Mouse (Mus musculus): ENCODE results near the gene Hopx.

The Hopx gene

DNA sequence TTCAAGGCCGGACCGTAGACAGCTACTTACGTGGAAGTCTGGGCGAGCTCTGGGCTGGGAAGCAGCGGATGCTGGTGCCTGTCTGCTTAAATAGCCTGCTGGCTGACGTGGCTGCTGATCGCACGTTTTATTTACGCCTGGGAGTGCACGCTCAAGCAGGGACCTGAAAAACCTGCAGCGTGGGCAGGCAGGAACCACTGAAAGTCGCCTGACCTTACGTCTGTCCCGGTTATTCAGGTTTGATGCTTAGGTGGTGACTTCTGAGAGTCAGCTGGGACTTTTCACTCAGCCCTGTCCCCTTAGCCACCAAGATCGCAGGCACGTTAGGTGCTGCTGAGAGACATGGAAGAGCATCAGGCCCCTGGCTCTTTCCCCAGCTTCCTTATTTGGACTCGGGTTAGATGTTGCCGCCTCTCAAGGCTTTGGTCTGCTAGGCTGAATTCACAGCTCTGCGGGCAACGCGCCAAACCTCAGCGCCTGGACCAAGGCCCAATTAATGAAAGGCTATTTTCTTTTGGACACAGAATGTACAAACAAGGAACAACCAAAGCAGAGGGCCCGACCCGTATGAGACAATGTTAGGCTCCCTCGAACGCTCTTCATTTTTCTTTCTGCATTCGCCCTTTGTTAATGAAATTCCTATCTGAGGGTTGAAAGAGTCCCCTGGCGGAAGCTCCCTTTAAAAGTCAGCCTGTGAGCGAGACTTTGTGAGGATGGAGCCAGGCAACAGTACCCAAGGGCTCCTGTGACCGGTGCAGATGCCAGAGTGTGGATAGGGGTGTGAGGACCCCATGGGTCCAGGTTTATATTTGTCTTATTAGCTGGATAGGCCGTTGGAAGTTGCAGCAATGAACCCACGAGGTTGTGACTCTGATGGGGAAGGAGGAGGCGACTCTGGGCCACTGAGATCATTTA is at the start of gene Hopx:
TSS of gene Hopx (minus strand) at position 305 of the 915 bp plus-strand sequence.
- DNase-seq (ENCODE audit: low spot score in 2 of 2), result peak; percentile 26 to 71

GRCm38 (mm10) chr5:77163597-77163996 is 48.7 kb upstream of the Hopx start:
- DNase-seq (ENCODE audit: low spot score in 2 of 2), result no peak

DNA sequence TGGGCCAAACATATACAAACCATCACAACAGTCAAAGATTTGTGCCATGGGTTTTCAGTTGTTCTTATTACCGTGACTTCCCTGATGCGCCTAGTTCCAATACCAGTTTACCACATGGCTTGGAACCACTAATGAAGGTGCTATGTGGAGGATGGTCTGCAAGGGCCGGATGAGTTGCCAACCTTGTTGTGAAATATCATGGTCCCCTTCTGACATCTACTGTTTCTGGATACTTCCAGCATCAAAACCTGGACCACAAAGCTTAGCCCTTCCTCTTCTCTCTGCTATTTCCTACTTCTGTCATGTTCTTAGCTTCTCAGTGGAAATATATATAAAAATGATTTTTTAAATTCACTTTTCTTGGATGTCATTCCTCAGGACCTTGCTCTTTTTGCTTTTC is 47.6 kb upstream of the Hopx start:
- DNase-seq (ENCODE audit: low spot score in 2 of 2), result no peak

DNA sequence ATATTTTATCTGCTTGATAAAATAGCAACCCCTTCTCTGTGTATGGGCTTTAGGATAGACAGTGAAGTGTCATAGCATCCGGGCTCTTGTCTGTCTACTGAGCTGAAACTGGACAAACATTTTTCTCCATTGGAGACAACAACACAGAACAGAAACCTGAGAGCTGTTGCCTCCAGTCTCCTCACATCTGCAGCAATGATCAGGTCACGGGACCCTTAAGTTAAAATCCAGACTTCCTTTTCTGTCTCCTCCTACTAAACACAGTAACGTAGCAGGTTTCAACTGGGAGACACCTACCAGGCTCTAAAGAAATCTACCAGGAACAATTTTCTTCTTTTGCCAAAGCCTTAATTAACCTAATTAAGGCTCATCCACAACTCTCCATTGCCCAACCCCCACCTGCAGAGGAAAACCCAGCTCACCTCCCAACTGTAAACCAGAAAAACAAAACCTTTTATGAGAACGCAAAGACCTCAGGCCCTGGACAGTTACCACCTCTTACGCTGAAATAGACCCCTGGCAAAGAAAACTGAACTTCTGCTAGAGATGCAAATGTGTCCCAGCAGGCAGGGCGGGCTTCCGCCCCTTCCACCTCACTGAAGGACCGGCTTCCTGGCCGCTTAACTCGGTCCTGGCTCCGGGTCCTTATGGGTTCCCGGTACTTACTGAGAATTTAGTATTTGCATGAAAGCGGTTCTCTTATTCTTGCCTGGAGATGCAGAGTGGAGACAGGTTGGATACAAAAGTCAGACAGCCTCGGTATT is 43.0 kb upstream of the Hopx start:
- DNase-seq (ENCODE audit: low spot score in 2 of 2), result no peak

GRCm38 (mm10) chr5:77156938-77157337 is 42.0 kb upstream of the Hopx start:
- peak in 1 of 2 experiments; percentile 13 for DNase-seq (ENCODE audit: low spot score in 2 of 2)

DNA sequence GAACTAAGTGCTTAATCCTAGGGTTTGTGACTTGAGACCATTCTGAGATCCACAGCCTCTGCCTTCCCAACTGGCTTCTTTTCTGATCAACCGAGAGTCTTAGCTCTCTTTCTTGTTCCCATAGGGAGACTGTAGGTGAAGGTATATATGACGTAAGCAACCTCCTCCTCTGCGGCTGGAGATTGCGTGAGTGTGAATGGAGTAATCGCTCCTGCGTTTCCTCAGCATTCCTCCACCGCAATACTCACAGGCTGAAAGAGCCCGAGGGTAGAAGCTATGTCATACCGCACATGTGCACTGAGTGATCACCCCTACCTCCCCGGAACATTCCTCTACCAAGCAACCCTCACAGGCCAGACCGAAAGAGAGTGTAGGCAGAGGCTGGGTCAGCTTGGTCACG is 40.6 kb upstream of the Hopx start:
- DNase-seq (ENCODE audit: low spot score in 2 of 2), result no peak

GRCm38 (mm10) chr5:77154812-77155211 is 39.9 kb upstream of the Hopx start:
- no peak for DNase-seq (ENCODE audit: low spot score in 2 of 2)

GRCm38 (mm10) chr5:77151738-77152137 is 36.8 kb upstream of the Hopx start:
- DNase-seq (ENCODE audit: low spot score in 2 of 2), result no peak

DNA sequence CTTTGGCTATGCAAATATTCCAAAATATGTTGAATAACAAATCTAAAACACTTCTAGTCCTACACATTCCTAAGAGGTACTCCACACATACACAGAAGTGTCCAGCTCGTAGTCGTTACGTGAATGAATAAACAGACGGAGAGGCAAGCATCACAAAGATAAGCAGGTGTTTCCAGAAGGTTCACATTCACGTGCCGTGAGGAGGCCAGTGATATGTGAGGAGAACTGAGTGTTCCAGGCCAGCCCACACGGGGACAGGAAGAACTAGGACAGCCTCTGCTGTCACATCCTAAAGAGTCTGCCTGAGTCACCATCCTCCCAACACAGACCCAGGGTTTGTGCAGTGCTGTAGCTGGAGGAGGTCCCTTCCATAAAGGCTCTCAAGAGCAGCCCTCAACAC is 36.2 kb upstream of the Hopx start:
- peak in 1 of 2 experiments; percentile 43 for DNase-seq (ENCODE audit: low spot score in 2 of 2)

DNA sequence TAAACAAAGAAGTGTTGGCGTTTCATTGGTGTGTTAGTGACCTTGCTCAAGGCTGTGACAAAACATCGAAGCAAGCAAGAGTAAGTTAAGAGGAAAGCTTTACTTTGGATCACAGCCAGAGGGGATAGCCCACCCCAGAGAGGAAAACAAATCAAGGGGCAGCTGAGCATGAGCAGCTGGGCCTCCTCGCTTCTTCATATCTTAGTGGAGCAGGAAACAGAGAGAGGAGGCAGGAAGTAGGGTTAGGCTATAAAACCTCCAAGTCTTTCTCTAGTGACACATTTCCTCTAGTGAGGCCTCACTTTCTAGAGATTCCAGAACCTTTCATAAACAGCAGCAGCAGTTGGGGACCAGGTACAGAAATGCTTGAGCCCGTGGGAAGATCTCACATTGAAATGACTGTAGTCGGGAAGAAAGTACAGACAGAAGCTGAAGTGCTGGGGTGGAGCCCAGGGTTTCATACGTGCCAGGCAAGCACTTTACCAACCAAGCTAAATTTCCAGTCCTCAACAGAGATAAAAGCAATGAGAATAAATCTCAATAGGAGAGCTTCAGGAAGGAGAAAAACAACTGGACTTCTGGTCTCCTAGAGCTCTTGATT is 33.2 kb upstream of the Hopx start:
- DNase-seq (ENCODE audit: low spot score in 2 of 2), result peak in 1 of 2 experiments; percentile 13

DNA sequence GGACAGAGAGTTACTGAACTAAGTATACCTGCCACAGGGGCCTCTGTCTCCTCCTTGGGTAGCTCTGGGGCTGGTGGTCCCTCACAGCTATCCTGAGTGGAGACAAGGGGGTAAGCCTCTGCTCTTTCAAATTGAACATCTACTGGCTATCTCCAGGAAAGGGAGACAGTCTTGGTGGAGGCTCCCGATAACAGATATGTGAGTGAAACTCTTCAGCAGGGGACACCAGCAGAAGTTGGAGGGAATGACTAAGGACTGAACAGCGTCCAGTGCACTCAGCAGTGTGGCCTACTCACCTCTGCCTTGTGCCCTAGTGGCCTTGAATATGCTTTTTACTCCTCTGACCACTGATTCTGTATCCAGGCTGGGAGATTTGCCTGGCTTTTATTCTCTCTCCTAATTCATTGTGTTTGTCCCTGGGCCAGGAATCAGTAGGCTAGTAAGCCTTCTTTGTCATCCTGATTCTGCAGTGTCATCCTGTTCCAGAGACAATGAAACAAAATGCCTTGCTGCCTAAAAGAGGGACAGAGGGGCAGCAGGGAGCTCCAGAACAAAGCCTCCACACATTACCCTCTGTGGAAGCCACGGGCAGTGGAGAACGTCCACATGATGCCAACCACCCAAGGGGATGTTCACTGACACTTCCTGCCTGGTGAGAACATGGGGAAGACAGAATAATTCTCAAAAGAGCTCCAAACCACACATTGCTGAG is 31.7 kb upstream of the Hopx start:
- peak in 1 of 2 experiments; percentile 16 for DNase-seq (ENCODE audit: low spot score in 2 of 2)

DNA sequence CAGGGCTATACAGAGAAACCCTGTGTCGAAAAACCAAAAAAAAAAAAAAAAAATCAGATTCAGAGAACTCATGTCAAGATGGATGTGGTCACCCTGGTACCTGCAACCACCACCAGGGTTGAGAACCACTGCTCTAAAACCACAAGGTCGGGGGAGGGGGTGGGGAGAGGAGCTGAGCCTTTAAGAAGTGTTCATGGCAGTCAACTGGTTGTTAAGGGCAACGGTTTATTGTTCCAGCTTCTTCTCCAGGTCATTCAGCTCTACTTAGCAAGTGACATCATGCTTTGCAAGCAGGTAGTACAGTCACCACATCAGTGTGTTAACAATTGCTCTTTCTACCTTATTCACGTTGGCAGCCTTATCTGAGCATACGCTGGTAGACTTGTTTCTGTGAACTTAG is 29.7 kb upstream of the Hopx start:
- no peak for DNase-seq (ENCODE audit: low spot score in 2 of 2)

- no peak for DNase-seq (ENCODE audit: low spot score in 2 of 2)
Observed at GRCm38 (mm10) chr5:77143076-77143475, 28.2 kb upstream of the Hopx start.

DNA sequence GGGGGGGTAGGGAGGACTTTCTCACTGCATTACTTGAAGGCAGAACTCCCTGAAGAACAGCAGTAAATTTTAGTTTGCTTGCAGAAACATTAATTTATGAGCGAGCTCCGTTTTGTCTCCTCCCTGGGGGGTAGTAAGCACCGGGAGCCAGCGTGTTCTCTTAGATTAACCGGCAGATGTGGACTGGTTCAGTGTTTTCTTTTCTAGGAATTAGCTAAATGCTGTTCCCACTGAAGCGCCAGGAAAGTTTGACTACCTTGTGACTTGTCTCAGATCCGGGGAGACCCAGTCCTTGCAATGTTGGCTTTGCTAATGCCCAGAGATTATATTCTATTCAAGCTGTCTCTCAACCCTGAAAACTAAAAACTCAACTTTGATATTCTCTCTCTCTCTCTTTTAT is 26.4 kb upstream of the Hopx start:
- no peak for DNase-seq (ENCODE audit: low spot score in 2 of 2)

GRCm38 (mm10) chr5:77140861-77141260 is 25.9 kb upstream of the Hopx start:
- no peak for DNase-seq (ENCODE audit: low spot score in 2 of 2)

- DNase-seq (ENCODE audit: low spot score in 2 of 2), result no peak
Observed at GRCm38 (mm10) chr5:77140108-77140507, 25.2 kb upstream of the Hopx start.

DNA sequence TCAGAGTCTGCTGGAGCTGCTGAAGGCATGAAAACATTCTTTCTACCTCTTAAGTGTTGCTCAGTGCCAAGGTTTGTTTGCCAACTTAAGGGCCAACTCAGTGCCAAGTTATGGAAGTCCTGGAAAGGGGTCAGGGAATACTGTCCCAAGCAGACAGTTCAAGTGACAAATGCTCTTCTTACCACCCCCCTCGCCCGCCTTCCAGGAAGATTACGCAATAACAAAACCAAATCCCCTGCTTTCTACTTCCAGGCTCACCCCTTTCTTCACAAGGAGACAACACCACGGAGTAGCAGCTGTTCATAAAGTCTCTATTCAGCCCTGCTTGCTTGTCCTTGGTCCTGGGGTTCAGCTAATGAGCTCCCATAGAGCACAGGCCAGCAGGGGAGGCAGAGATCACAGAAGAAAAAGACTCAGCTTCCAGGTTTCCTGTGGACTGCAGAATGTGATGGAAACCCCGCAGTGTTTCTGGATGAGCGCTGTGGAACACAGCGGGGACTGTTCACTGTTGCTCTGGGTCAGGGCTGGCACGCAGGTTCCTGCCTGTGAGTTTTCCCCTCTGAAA is 22.9 kb upstream of the Hopx start:
- no peak for DNase-seq (ENCODE audit: low spot score in 2 of 2)

DNA sequence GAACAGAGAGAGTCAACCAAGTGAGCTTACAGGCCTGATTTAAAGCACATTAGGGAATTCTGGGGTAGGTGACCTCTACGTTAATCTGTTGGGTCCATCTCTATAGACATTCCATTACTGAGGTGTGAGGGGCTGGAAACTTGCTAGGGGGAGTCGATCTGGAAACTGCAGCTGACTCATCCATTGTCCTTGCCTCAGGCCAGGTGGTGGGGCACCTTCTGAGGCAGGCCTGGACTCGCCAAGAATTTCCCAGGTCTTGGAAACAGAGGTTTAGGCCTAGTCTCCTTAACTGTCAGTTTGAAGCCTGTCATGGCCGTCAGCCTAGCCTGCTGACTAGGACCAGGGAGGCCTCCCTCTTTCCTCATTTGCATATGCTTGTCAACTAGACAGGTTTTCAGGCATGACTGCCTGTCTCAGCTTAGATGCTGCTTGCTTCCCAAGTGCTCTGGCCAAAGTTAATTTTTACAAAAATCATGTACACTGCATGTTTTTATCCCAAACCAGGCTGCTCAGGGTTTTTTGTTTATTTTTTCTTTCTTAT is 21.8 kb upstream of the Hopx start:
- DNase-seq (ENCODE audit: low spot score in 2 of 2), result no peak

DNA sequence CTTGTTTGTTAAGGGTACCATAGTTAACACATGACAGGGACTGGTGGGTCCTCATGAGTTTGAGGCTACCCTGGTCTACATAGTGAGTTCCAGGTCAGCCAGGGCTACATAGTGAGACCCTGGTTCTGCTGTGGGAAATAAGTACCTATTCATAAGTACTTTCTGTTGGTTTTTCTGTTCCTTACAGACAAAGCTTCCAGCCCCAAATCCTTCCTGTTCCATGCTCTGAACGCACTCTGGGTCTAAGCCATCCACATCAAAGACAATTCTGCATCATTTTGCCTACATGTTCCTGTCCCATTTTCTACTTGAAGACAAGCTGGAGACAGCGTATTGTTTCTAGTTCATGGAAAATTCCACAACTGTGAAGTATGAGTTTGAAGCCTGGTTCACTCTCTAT is 20.0 kb upstream of the Hopx start:
- no peak for DNase-seq (ENCODE audit: low spot score in 2 of 2)

GRCm38 (mm10) chr5:77134465-77134864 is 19.5 kb upstream of the Hopx start:
- DNase-seq (ENCODE audit: low spot score in 2 of 2), result no peak

DNA sequence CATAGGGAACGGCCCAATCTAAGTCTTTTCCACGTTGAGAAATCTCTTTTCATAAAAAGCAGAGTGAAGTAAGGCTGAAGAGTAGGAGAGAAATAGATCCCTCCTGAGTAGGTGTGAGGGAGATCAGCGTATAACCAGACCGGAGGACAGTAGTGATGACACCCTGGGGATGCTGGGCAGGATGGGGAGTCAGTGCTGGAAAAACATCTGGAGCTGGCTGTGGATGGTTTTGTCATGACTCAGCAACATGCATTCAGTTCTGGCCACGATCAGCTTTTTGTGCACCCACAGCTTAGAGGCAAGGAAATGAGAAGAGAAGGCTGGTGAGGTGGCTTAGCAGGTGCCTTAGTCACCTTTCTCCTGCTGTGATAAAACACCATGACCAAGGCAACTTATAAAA is 19.0 kb upstream of the Hopx start:
- no peak for DNase-seq (ENCODE audit: low spot score in 2 of 2)

Data from left cerebral cortex, adult 9 months (tissue).